ENCODE assay signal across 17 mouse cellular contexts in genomic region chr4:57200661-57201060, GRCm38 (mm10).
"Had no signal": no experiment of that assay in that cellular context is flagged by ENCODE, and none has a peak within 500 bp of the region (broad histone marks: within the 10 kb centered on the region; RNA-seq: fewer than 3 reads in every experiment).

No protein-coding gene starts in this region.

- H3K9ac ChIP-seq: lung, embryonic 14.5 days; neural tube, embryonic 13.5 days; neural tube, embryonic 15.5 days had no signal

- H3K27me3 ChIP-seq: neural tube, embryonic 13.5 days; neural tube, embryonic 15.5 days had no signal

- ATAC-seq: midbrain, embryonic 16.5 days had no signal

- H3K36me3 ChIP-seq: midbrain, embryonic 10.5 days had no signal

- H3K4me1 ChIP-seq: neural tube, embryonic 13.5 days; neural tube, embryonic 15.5 days had no signal

- H3K27ac ChIP-seq: midbrain, embryonic 10.5 days; neural tube, embryonic 13.5 days; neural tube, embryonic 15.5 days had no signal

- H3K4me2 ChIP-seq: lung, embryonic 14.5 days; neural tube, embryonic 13.5 days; neural tube, embryonic 15.5 days had no signal

- DNase-seq: lung, adult 18-20 months; lung, embryonic 14.5 days; lung, postnatal 10 days; lung, postnatal 4 days; midbrain, embryonic 14.5 days; right cerebral cortex, adult 18-20 months; right cerebral cortex, postnatal 25 days; right cerebral cortex, postnatal 4 days; spleen, adult 18-20 months; thymus, adult 18-20 months; thymus, postnatal 14 days; thymus, postnatal 36 days had no signal

- H3K4me3 ChIP-seq: midbrain, embryonic 10.5 days; myocyte; neural tube, embryonic 13.5 days; neural tube, embryonic 15.5 days had no signal
